Mouse (Mus musculus): ENCODE data around the gene Gm5678.

Gene Gm5678

DNA sequence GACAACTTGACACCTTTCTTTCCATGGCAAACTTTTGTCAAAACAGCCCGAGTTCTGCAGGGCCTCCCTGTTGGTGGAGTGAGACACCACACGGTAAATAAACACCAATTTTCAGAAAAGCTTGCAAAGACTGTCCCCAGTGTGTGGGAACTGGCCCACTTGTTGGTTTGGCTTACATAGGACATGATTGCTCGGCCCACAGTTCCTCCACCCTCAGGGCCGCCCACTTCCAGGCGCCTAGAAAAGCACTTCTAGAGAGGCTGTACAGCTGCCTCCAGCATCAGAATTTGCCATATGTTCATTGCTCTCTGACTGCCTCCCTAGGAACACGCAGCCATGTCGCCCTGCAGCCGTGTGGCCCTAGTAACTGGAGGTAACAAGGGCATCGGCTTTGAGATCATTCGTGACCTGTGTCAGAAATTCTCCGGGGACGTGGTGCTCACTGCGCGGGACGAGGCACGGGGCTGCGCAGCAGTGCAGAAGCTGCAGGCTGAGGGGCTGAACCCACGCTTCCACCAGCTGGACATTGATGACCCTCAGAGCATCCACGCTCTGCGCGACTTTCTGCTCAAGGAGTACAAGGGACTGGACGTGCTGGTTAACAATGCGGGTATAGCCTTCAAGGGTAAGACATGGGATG is at the start of gene Gm5678:
TSS of gene Gm5678 (plus strand) at position 337 of the 640 bp plus-strand sequence.
- no peak for DNase-seq (ENCODE audit: low spot score in 2 of 2)

DNA sequence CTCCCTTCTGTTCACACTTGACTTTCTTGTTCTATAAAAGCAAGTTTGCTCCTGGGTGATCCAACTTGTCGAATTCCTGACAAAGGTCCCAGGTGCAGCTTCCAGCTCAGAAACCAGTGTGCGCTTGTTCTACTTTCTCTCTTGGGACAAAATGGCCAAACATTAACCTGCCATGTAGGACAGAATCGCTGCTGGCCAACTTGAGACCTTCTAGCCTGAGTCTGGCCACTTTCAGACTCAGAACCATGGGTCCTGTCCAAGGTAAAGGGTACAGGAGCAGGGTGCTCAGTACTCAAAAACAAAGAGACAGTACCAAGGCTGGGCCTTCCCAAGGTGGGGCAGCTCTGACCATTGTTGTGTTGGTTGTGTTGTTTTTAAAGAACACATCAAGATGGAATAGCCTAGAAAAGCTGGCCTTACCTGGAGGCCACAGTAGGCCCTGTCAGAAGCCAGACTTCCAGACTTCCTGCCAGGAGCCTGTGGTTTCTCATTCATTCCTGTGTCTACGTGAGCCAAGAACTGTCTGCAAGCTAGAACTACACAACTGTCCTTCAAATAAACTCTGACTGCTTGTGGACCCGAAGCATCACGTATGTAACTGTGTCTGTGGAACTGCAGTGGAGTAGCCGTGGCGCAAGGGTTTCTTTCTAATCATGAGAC is 49.4 kb upstream of the Gm5678 start:
- no peak for DNase-seq (ENCODE audit: low spot score in 2 of 2)

DNA sequence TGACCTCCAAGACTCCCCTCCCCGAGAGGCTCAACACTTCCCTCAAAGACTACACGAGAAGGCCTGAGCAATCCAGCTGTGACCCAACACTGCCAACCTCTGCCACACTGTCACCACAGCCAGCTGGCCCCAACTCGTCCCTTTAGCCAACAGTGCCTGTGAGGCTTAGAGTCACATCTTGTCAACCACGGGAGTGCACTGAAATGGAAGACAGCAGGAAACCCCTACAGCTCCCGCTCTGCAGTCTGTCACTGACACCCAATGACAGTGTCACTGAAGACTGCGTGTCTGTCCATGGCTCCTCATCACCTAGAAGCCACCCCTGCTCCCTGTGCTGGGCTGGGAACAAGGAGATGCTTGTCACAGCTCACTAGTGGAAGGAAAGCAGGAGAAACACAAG is 46.8 kb upstream of the Gm5678 start:
- no peak for DNase-seq (ENCODE audit: low spot score in 2 of 2)

DNA sequence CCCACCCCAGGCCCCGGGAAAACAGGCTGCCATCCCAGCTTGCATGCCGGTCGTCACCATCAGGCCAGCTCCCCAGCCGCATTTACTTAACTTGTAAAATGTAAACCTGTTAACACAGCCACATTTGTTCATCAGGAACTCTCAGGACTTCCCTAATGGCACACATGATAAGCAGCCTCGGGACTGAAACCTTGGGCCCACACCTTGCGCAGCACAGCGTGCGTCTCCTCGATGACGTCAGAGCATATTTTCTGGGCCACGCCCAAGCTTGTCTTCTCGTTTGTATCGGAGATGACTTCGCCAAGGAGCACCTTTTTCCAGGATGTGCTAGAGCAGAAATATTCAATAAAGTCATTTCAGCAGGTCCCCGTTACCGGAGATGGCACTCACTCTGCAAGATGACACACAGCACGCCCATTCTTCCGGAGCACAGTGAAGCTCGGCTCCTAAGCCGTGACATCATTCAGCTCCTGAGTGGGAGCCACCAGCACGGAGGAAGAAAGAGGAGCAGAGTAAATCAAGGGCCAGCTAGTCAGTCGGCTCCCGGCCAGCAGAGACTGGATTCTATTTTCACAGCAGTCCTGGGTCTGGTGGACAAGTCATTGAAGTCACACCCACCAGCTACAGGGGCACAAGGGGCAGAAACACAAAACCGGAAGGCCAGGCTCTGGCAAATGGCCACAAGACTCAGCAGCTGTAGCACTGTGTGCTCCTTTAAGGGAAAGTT is 42.8 kb upstream of the Gm5678 start:
- no peak for DNase-seq (ENCODE audit: low spot score in 2 of 2)

DNA sequence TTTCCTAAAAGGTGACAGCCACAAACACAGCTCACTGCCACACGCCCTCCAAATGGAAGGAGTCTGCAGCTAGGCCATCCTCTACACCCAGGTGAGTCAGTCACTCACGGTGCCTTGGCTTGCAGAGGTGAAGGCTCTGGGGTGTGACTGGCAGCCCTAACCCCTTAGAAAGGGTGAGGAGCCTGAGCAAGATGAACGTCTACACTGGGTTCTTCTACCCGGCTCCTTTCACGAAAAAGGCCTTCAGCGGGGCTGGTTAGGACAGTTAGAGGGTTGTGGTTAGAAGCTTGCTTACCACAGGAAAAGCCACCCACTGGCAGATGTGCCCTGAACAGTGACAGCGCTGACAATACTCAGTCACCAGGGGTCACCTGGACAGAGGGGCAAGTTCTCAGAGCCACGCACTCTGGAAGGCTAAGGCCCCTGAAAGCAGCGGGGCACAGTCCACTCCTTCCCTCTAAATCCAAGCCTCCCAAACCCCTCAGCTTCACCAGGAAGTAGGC is 42.1 kb upstream of the Gm5678 start:
- DNase-seq (ENCODE audit: low spot score in 2 of 2) = no peak

DNA sequence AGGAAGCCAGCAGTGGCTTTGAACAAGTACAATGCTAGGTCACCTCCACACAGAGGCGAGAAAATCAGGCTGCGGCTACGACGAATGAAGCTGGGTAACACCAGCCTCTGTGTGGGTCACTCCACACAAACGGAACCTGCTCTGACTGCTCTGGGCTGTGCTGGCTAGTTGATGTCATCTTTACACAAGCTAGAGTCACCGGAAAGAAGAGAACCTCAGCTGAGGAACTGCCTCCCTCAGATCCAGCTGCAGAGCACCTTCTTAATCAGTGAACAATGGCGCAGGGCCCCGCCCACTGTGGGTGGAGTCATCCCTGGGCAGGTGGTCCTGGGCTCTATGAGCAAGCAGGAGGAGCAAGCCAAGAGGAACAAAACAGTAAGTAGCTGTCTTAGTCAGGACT is 41.5 kb upstream of the Gm5678 start:
- no peak for DNase-seq (ENCODE audit: low spot score in 2 of 2)

DNA sequence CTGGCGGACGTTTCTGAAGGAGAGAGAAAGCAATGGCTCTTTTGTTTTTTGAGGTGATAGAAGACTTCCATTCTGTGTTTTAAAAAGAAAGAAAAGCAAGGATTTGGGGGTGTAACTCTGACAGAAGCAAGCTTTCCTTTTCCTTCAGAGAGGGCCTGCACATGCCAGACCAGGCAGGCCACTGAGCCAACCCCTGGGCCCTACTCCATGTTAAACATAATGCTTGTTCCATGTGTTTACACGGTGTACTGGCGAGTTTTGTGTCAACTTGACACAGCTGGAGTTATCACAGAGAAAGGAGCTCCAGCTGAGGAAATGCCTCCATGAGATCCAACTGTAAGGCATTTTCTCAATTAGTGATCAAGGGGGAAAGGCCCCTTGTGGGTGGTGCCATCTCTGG is 39.6 kb upstream of the Gm5678 start:
- DNase-seq (ENCODE audit: low spot score in 2 of 2) = no peak

DNA sequence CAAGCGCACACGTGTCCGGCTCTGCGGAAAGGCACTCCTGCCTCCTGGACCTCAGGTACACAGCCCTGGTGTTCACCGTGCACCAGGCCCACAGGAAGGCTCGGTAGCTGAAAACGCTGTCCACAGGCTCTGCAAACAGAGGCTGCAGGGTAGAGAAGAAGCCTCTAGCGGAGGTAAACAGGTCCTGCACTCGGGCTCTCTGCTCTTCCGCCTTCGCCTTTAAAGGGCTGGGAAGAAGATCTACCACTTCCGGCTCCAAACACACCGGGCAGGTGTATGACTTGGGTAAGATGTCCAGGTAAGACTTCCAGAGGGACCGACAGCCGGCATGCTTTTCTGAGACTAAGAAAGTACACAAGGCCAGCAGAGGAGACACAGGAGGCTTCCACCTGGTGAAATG is 37.0 kb upstream of the Gm5678 start:
- DNase-seq (ENCODE audit: low spot score in 2 of 2) = peak; percentile 29 to 36

DNA sequence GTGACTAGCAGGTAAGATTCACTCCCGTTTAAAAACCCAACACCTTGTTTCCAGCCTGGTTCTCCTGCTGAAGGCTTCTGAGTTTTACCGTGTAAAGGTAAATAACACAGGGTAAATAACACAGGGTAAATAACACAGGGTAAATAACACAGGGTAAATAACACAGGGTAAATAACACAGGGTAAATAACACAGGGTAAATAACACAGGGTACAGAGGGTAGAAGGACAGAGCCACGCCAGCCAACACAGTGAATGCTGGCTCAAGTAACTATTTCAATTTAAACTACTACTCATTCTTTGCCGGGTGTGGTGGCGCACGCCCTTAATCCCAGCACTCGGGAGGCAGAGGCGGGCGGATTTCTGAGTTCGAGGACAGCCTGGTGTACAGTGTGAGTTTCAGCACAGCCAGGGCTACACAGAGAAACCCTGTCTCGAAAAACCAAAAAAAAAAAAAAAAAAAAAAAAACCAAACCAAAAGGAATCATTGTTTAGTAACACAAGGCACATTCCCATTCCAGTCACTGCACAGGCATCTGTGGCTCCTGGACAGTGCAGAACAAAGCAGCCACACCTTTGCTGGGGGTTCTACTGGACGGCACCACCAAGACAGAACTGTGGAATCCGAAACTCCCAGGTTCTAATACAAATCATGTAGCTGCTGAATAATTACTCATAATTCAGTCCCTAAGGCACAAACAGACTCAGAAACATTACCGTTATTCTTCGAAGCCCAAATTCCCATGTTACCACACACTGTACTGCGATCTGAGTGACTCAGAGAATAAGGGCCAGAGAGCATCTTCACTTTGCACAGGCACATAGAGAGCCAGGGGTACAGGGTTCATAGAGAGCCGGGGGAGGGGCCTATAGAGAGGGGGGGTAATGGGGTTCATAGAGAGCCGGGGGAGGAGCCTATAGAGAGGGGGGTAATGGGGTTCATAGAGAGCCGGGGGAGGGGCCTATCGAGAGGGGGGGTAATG is 36.2 kb upstream of the Gm5678 start:
- DNase-seq (ENCODE audit: low spot score in 2 of 2) = no peak

DNA sequence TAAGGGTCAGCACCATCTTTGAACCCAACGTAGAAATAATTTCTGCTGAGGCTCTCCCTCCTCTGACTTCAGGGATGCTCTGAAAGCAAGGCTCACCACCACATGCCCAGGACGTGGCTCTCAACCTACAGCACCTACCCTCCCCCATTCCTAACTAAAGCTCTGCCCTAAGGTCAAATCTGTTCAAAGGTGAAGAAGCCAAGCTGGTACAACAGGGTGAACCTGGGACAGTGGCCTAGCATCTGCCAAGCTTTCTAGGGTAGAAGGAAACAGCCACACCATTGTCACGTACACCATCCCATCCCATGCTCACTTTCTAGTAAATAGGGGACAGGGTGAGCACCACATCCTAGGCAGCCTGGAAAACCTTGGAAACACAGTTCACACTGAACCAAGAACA is 35.2 kb upstream of the Gm5678 start:
- no peak for DNase-seq (ENCODE audit: low spot score in 2 of 2)

DNA sequence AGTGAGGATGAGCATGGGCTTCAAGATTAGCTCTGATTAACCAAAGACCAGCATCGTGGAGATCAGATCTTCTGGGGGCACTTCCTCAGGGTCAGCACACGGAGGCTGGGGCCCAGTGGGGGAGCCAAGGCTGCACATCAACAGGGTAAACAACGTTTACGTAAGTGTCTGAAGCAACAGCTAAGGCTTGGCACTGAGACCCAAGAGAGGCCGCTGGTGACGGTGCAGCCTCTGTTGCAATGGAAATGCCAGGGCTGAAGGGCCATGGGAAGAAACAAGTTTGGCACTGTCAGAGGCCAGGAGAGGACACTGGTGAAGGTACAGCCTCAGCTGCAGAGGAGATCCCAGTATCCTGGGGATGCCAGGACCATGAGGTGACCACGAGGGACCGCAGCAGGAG is 34.5 kb upstream of the Gm5678 start:
- no peak for DNase-seq (ENCODE audit: low spot score in 2 of 2)

DNA sequence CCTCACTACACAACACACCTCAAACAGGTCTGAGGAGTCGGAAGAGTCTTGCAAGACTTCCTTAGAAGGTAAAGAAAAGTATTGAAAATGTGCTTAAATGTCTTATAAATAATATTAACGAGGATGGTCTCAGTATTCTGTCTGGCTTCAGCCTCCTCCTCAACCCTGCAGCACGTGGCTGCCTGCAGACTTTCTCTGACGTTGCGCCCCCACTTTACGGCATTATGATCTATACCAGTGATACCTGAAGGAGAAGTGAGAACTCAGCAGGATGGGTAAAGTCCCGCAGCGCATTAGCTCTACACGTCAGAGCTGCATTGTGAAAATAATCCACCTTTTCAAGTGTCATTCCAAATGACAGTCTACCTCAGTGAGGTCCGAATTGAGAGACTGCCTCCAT is 33.4 kb upstream of the Gm5678 start:
- no peak for DNase-seq (ENCODE audit: low spot score in 2 of 2)

DNA sequence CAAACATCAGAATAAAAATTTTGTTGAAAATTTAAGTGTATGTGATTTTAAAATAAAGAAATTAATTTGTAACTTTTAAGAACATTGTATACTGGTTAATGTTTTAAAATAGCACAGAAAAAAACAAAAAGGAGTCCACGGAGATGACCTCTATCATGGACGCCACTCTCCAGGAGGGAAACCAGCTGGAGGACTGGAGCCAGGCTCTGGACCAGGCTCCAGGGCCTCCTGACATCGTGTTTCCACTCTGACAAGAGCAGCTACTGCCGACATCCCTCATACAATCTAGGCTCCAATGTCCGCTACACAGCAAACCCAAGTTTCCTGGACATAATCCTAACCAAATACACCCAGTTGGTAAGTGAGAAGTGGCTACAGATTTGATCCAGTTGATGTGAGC is 32.1 kb upstream of the Gm5678 start:
- DNase-seq (ENCODE audit: low spot score in 2 of 2) = no peak

DNA sequence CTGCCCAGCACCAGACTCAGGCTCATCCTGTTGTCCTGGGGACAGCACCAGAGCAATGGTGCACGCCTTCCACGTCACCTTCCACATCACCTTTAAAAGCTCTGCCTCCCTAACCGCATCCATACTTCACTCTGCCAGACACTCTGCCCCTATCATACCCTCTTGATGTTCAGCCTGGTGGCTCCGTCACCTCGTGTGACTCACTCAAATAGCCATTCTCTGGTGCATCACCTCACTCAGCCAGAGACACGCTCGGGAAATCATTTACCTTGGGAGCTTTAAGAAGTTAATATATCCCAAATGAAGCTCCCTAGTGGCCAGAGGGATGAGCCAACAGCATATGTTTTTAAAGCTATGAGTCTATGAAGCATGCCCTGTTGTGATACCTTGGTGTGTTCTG is 31.1 kb upstream of the Gm5678 start:
- DNase-seq (ENCODE audit: low spot score in 2 of 2) = no peak

DNA sequence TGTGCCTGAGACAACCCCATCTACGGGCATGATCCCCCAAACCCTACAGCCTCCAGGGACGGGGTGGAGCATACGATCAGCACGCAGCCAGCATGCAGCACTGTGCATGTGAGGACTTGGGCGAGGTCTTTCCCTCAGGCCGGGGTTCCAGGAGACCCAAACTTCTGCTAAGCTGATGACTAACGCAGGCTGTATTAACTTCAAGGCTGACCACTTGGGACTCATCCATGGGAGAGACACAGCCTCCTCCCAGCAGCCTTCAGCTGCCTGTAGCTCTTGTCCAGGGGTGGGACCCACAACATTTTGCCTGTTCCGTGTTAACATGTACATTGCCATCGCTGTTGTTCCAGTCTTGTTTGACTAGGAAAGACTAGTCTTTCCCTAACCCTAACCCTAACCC is 30.3 kb upstream of the Gm5678 start:
- no peak for DNase-seq (ENCODE audit: low spot score in 2 of 2)

DNA sequence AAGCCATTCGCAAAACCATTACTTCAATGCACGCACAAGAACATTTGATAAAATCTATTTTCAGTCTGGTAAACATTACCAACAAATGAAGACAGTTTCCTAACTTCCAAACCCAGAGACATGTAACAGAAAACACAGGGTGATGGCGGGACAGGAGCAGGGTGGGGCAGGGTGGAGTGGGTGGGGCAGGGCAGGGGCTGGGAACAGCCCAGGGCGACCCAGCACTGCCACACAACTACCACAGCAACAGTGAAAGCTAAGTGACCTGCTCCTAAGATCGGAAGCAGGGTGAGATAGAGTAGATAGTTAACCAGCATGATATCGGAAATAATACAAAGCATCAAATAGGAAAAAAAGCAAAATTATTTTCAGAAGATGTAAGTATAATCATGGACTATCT is 28.4 kb upstream of the Gm5678 start:
- DNase-seq (ENCODE audit: low spot score in 2 of 2) = no peak

DNA sequence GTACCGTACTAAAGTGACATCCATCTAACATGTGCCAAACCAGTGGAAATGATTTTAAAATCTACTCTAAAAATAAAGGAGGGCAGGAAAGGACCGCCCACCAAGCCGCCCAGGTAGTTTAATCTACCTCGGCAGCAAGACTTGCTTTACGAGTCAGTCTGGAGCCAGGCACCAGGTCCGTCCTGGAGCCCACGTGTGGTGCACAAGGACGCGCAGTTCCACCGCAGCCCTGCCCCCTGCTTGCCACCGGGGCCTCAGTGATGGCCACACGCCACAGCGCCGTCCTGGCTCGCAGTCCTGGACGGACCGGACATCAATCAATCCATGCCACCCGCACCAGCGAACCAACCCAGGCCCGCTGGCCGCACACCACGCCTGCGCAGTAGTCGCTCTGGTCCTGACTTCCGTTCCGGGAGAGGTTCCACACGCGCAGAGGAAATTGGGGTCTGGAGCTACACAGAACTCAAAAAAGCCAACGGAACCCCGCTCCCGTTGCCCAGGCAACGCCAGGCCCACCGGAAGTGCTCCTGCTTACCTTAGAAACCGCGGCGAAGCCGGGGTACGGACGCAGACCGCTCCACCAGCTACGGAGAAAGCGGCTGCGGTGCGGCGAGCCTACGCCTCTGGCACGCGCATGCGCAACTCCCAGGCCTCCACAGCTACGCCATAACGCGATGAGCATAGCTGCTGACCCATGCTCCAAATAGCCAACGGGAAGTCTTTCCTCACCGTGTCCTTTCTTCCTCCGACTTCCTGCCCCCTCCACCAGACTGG is 24.3 kb upstream of the Gm5678 start, which contains the start of gene Setd4:
TSS of gene Setd4 (minus strand) at position 625 of the 774 bp plus-strand sequence.
- DNase-seq (ENCODE audit: low spot score in 2 of 2) = peak; percentile 89 to 95

DNA sequence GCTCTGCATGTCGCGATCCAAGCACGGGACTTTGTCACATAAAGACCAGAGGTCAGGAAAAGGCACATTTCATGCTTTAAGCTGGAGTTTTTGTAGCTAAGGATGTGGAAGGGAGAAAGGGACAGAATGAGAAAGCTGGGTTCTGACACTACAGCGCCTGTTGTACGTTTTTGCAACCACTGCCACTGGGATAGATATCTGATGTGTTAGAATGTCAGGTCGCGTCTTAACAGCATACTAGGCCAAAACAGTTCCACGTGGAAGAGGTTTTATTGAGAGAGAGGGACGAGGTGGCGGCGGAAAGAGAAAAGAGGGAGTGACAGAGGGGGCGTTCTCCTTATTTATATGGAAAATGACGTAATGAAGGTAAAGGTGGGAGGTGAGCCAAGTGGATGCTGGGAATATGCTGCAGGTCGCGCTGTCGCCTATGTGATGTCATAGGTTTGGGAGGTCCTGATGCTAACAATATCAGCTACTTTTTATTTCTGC is 23.4 kb upstream of the Gm5678 start:
- DNase-seq (ENCODE audit: low spot score in 2 of 2) = no peak

DNA sequence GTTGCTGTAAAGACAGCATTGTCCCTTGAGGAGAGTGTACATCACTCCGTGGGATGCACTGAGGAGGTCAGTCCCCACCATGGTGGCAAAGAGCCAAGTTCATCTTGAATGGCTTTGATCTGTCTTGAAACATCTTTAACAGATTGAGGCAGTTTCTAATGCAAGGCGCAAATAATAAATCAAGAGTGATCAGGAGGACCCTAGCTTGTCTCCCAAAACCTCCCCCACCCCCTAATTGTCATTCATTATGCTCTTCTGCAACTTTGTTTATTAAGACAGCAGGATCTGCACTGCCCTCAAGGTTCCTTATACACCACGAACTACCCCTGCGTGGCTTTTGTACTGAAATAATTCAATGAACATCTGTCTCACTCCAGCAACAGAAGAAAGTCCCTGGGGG is 22.3 kb upstream of the Gm5678 start, which contains the start of gene Cbr1:
TSS of gene Cbr1 (plus strand) at position 301 of the 400 bp plus-strand sequence.
- DNase-seq (ENCODE audit: low spot score in 2 of 2) = no peak

DNA sequence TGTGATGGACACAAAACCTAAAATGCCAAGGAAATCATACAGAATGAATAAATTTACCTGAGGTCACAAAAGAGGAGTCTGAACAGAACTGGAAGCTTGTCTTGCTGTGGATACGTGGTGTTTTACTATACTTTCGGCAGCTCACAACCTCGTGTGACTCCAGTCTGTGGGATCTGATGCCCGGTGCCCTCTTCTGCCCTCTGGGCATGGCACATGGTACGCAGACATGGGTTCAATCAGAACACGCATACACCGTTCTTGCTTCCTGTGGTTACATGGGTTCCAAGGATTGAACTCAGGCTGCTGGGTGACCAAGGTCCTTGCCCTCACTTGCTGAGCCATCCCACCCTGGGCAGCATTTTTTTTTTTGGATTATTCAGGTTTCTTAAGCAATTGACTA is 21.8 kb upstream of the Gm5678 start:
- no peak for DNase-seq (ENCODE audit: low spot score in 2 of 2)

DNA sequence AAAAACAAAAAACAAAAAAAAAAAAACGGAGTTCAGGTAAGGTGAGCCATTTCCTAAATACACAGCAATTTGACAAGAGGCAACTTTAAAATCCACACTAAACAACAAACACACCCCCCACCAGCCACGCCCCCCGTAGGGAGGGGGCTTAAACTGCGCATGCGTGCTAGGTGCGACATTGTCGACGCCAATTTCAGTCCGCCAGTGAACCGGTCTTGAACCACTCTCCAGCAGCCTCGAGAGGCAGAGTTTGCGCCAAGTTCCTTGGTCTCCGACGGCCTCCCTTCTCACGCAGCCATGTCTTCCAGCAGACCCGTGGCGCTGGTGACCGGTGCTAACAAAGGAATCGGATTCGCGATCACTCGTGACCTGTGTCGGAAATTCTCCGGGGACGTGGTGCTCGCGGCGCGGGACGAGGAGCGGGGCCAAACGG is 20.2 kb upstream of the Gm5678 start:
- peak; percentile 84 to 85 for DNase-seq (ENCODE audit: low spot score in 2 of 2)

All from urinary bladder, adult 18-20 months (tissue).